Mouse (Mus musculus): ENCODE data around the gene B230219D22Rik.

DNA sequence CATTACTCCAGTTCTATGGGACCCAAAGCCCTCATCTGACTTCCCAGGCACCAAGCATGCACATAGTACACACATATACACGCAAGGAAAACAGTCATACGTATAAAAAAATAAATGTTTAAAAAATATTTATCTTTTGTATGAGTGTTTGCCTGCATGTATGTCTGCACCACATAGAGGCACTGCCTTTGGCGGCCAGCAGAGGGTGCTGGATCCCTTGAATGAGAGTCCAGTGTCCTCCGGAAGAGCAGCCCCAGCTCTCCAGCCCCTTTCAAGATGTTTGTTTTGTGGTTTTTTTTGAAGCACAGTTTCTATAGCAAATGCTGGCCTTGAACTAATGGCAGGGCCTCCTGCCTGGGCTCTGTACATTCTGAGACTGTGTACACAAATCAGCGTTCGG is 24.4 kb upstream of the B230219D22Rik start:
- peak; percentile 69 for TF ChIP-seq CTCF (IDR thresholded peaks at IDR 0.05; ENCODE audit: low read depth, low read length)
- TF ChIP-seq POLR2A (IDR thresholded peaks at IDR 0.05; ENCODE audit: borderline replicate concordance, low read depth, low read length), result no peak

Data from bone marrow macrophage, adult 2 months (primary cell).